Mouse (Mus musculus) liver (tissue): ENCODE measurements around the gene Lipt1.

Experiments used
- DNase-seq: peaks from one replicate; pipeline ENCODE4 v3.0.0-alpha.2; 2020; ENCODE audit warnings: mixed read lengths

Lipt1 gene

GRCm38 (mm10) chr1:37900288-37900687, 28.8 kb downstream of the Lipt1 start:
- no peak for DNase-seq

GRCm38 (mm10) chr1:37903178-37903577, 31.6 kb downstream of the Lipt1 start:
- peak; percentile 27 for DNase-seq

GRCm38 (mm10) chr1:37912751-37913150, 41.2 kb downstream of the Lipt1 start:
- no peak for DNase-seq

- no peak for DNase-seq
Observed at GRCm38 (mm10) chr1:37916393-37916792, 44.9 kb downstream of the Lipt1 start, which contains the start of gene Lyg2. Gene Lyg2, minus strand, starts transcription at chr1:37916493.

GRCm38 (mm10) chr1:37917666-37918065, 46.1 kb downstream of the Lipt1 start:
- no peak for DNase-seq

GRCm38 (mm10) chr1:37918096-37918495, 46.6 kb downstream of the Lipt1 start:
- DNase-seq, result no peak

- DNase-seq, result no peak
Observed at GRCm38 (mm10) chr1:37922536-37922935, 51.0 kb downstream of the Lipt1 start.
